Mouse (Mus musculus) liver, embryonic 14.5 days (tissue): ENCODE results near the gene Ptges3l. TPM values are rescaled to one million over a fixed set of nuclear protein-coding genes. Genes with fewer than 3 reads are reported as not detected.

ENCODE experiments used
- ATAC-seq: fragments of 200-750 bp; cut with Nextera tagmentation; 2 replicates; pipeline ENCODE4 v1.8.0; 2017; ENCODE audit warnings: moderate number of reproducible peaks, mild to moderate bottlenecking, moderate library complexity; ENCODE audit not compliant: insufficient read depth
- DNase-seq, 3 experiments: peaks; one replicate each; pipeline ENCODE4 v3.0.0-alpha.2; 2012 to 2013; ENCODE audit warnings: low read depth in 3 of 3, low spot score in 3 of 3
- H3K27ac ChIP-seq: fragments of 300-500 bp; sonication (generic); 2 replicates; pipeline ENCODE4 v1.5.1; 2014; ENCODE audit warnings: moderate library complexity, mild to moderate bottlenecking, control low read depth, inconsistent platforms
- H3K27me3 ChIP-seq: fragments of 300-500 bp; sonication (generic); 2 replicates; pipeline ENCODE4 v1.6.1; 2014; ENCODE audit warnings: mild to moderate bottlenecking, low read length, moderate library complexity; ENCODE audit not compliant: control insufficient read depth, insufficient read depth
- H3K36me3 ChIP-seq: fragments of 300-500 bp; sonication (generic); replicated peaks from 2 replicates; pipeline ENCODE4 v1.6.1; 2014; ENCODE audit warnings: low read depth; ENCODE audit not compliant: control insufficient read depth, insufficient read depth
- H3K4me1 ChIP-seq, 2 experiments: fragments of 200-500 bp in 1 of 2; fragments of 300-500 bp in 1 of 2; sonication (generic) in 1 of 2; replicated peaks; 2 replicates each; pipeline ENCODE4 v1.6.1; 2012 to 2014; ENCODE audit warnings: antibody characterized with exemption in 1 of 2, inconsistent platforms in 1 of 2, low read length in 1 of 2; ENCODE audit not compliant: control insufficient read depth in 2 of 2, insufficient read depth in 2 of 2
- H3K4me2 ChIP-seq: fragments of 300-500 bp; sonication (generic); 2 replicates; pipeline ENCODE4 v1.6.1; 2014; ENCODE audit warnings: low read depth, mild to moderate bottlenecking, control low read depth, moderate library complexity
- H3K4me3 ChIP-seq, 2 experiments: fragments of 200-500 bp in 1 of 2; fragments of 300-500 bp in 1 of 2; sonication (generic) in 1 of 2; 2 replicates each; pipeline ENCODE4 v1.5.1; 2012 to 2014; ENCODE audit warnings: low read depth in 2 of 2, low read length in 2 of 2, mild to moderate bottlenecking in 2 of 2, control low read depth in 1 of 2, inconsistent platforms in 1 of 2, moderate library complexity in 1 of 2; ENCODE audit not compliant: insufficient read depth in 1 of 2
- H3K9ac ChIP-seq: fragments of 300-500 bp; sonication (generic); replicated peaks from 2 replicates; pipeline ENCODE4 v1.6.1; 2014; ENCODE audit warnings: mild to moderate bottlenecking, control low read depth, moderate library complexity
- H3K9me3 ChIP-seq: fragments of 300-500 bp; sonication (generic); 2 replicates; pipeline ENCODE4 v1.6.1; 2016; ENCODE audit warnings: low read length, mixed read lengths; ENCODE audit not compliant: control insufficient read depth
- CTCF ChIP-seq: IDR thresholded peaks from 2 replicates; pipeline ENCODE4 v1.5.1; 2016; ENCODE audit warnings: antibody characterized with exemption, low read depth, control low read depth
- EP300 ChIP-seq: IDR thresholded peaks from 2 replicates; pipeline ENCODE4 v1.6.1; 2016; ENCODE audit warnings: antibody characterized with exemption, low read depth
- WGBS: fragments of 180-500 bp; shearing (Covaris S2); extraction: QIAGEN DNeasy Blood & Tissue Kit; methylation state at CpG from one replicate; pipeline ENCODE4 v1.1.7; 2014; ENCODE audit not compliant: insufficient replicate concordance; 5-methylcytosine and 5-hydroxymethylcytosine counted together
- microRNA-seq: library from miRNA; unstranded; fragments of <30 nt; microRNA quantifications from one replicate; pipeline ENCODE4, GENCODE M21; 2016
- polyA plus RNA-seq, 2 experiments: library from polyadenylated mRNA; depleted of rRNA in 1 of 2; stranded (reverse) in 1 of 2; unstranded in 1 of 2; fragments of >200 nt; fragmentation: Nextera tagmentation in 1 of 2; extraction: Ambion mirVana in 1 of 2; gene quantifications; 2 replicates each; pipeline versions ENCODE4 v1.2.1 to v1.2.3; 2012 to 2014

The Ptges3l gene
- polyA plus RNA-seq, 2 experiments, result 0.74 to 0.86 TPM

DNA sequence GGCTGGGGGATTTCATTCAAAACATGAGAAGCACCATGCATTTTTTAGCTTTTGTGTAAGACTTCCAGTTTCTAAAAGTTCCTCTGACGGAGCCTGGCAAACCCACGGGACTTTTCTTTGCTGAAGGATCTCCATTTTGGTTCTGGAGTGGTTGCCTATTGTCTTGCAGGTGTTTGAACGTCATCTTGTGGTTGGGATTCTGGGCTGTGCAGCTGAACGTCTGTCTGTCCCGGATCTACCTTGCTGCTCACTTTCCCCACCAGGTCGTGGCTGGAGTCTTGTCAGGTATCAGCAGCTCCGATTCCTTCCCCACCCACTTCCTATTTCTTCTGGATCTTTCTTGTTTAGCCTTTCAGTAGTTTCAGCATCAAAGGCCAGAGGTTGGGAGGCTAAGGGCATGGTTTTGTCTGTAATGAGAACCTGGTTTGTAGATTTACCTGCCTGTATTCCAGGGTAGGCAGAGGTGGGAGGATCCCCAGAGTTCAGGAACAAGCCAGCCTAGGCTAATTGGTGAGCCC lies 50.7 kb downstream of the Ptges3l start:
- Histone ChIP-seq H3K9ac (no peak overlapping the region), H3K4me1 (no peaks in the 10 kb centered on the region), H3K27ac (no peak overlapping the region), H3K27me3 (no peaks in the 10 kb centered on the region; the same call in 1 of the 2 replicates), H3K9me3 (no peaks in the 10 kb centered on the region), H3K4me2 (no peak overlapping the region), H3K36me3 (no peaks in the 10 kb centered on the region), H3K4me3 (no peak overlapping the region)
- no peak for ATAC-seq
- DNase-seq, result no peak
- TF ChIP-seq EP300, result no peak
- no peak for TF ChIP-seq CTCF
- 40% methylated on average over 7 of the region's 7 CpGs for WGBS

DNA sequence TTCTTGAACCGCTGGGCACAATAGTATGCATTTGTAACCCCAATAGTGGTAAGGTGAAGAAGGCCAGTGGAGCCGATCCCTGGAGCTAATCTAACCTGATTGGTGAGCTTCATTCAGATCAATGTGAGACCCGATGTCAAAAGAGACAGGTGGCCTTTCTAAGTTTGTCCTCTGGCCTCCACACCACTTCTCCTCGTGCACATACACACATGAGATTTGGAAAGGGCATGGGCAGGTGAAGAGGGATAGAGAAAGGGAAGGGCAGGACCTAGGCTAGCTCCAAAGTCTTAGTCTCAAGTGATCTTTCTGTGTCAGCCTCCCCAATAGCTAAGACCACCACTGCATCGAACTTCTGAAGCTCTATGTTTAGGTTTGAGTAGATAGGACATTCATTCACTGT lies 55.0 kb downstream of the Ptges3l start:
- Histone ChIP-seq H3K36me3 (no peaks in the 10 kb centered on the region), H3K4me3 (no peak overlapping the region), H3K4me1 (0 out of 4 replicates have a peak, but pooled peaks cover 0 to 2% of the 10 kb centered on the region in 2 experiments), H3K4me2 (no peak overlapping the region), H3K9me3 (no peaks in the 10 kb centered on the region), H3K27me3 (no peaks in the 10 kb centered on the region), H3K9ac (no peak overlapping the region), H3K27ac (no peak overlapping the region)
- DNase-seq, result no peak
- TF ChIP-seq CTCF (no peak), EP300 (no peak)
- ATAC-seq, result no peak
- WGBS, result 49% methylated on average over 5 of the region's 5 CpGs

Small RNAs within 50 kb of the gene (microRNA-seq; reads per million reads assigned to microRNA genes)
- not detected for gene Mir6929

Other genes starting within 250 kb of the Ptges3l start
- gene Ccr10, start 249.9 kb downstream of the Ptges3l start, polyA plus RNA-seq (2012; rRNA removed), result not detected in 2 replicates
- gene Ccr10, start 249.9 kb downstream of the Ptges3l start, polyA plus RNA-seq (2014; fragmentation: Nextera tagmentation; extraction: Ambion mirVana), result not detected in 2 replicates
- 6.8 and 8.8 TPM in 2 replicates for gene Ezh1, start 198.9 kb downstream of the Ptges3l start, polyA plus RNA-seq (2012; rRNA removed)
- gene Ezh1, start 198.9 kb downstream of the Ptges3l start, polyA plus RNA-seq (2014; fragmentation: Nextera tagmentation; extraction: Ambion mirVana), result 7.9 and 8.1 TPM in 2 replicates
- 15.1 and 17.5 TPM in 2 replicates for gene Ramp2, start 179.3 kb downstream of the Ptges3l start, polyA plus RNA-seq (2012; rRNA removed)
- gene Ramp2, start 179.3 kb downstream of the Ptges3l start, polyA plus RNA-seq (2014; fragmentation: Nextera tagmentation; extraction: Ambion mirVana), result 19.0 and 19.2 TPM in 2 replicates
- 35.1 and 36.3 TPM in 2 replicates for gene Vps25, start 171.6 kb downstream of the Ptges3l start, polyA plus RNA-seq (2012; rRNA removed)
- 88.6 and 90.0 TPM in 2 replicates for gene Vps25, start 171.6 kb downstream of the Ptges3l start, polyA plus RNA-seq (2014; fragmentation: Nextera tagmentation; extraction: Ambion mirVana)
- 5.3 and 5.4 TPM in 2 replicates for gene Wnk4, start 164.8 kb downstream of the Ptges3l start, polyA plus RNA-seq (2012; rRNA removed)
- 6.4 and 6.9 TPM in 2 replicates for gene Wnk4, start 164.8 kb downstream of the Ptges3l start, polyA plus RNA-seq (2014; fragmentation: Nextera tagmentation; extraction: Ambion mirVana)
- 0.44 and 0.68 TPM in 2 replicates for gene Cntd1, start 146.3 kb downstream of the Ptges3l start, polyA plus RNA-seq (2012; rRNA removed)
- 0.44 and 0.72 TPM in 2 replicates for gene Cntd1, start 146.3 kb downstream of the Ptges3l start, polyA plus RNA-seq (2014; fragmentation: Nextera tagmentation; extraction: Ambion mirVana)
- 58.7 and 84.8 TPM in 2 replicates for gene Coa3, start 146.2 kb downstream of the Ptges3l start, polyA plus RNA-seq (2012; rRNA removed)
- 109 and 122 TPM in 2 replicates for gene Coa3, start 146.2 kb downstream of the Ptges3l start, polyA plus RNA-seq (2014; fragmentation: Nextera tagmentation; extraction: Ambion mirVana)
- gene Becn1, start 123.0 kb downstream of the Ptges3l start, polyA plus RNA-seq (2012; rRNA removed), result 22.7 and 60.5 TPM in 2 replicates
- gene Becn1, start 123.0 kb downstream of the Ptges3l start, polyA plus RNA-seq (2014; fragmentation: Nextera tagmentation; extraction: Ambion mirVana), result 86.2 and 93.6 TPM in 2 replicates
- 117 and 123 TPM in 2 replicates for gene Psme3, start 109.1 kb downstream of the Ptges3l start, polyA plus RNA-seq (2012; rRNA removed)
- 135 and 152 TPM in 2 replicates for gene Psme3, start 109.1 kb downstream of the Ptges3l start, polyA plus RNA-seq (2014; fragmentation: Nextera tagmentation; extraction: Ambion mirVana)
- gene Aoc2, start 100.3 kb downstream of the Ptges3l start, polyA plus RNA-seq (2012; rRNA removed), result 4.6 and 4.7 TPM in 2 replicates
- 0.97 and 1.0 TPM in 2 replicates for gene Aoc2, start 100.3 kb downstream of the Ptges3l start, polyA plus RNA-seq (2014; fragmentation: Nextera tagmentation; extraction: Ambion mirVana)
- 0.21 and 0.25 TPM in 2 replicates for gene Aoc3, start 94.7 kb downstream of the Ptges3l start, polyA plus RNA-seq (2012; rRNA removed)
- gene Aoc3, start 94.7 kb downstream of the Ptges3l start, polyA plus RNA-seq (2014; fragmentation: Nextera tagmentation; extraction: Ambion mirVana), result 0.03 and 0.05 TPM in 2 replicates
- gene G6pc, start 57.8 kb downstream of the Ptges3l start, polyA plus RNA-seq (2012; rRNA removed), result 0.02 TPM in 2 replicates
- gene G6pc, start 57.8 kb downstream of the Ptges3l start, polyA plus RNA-seq (2014; fragmentation: Nextera tagmentation; extraction: Ambion mirVana), result 0.04 TPM in 1 of 2 replicates, not detected in the other
- gene Aarsd1, start 7.7 kb downstream of the Ptges3l start, polyA plus RNA-seq (2012; rRNA removed), result 24.7 TPM in 2 replicates
- gene Aarsd1, start 7.7 kb downstream of the Ptges3l start, polyA plus RNA-seq (2014; fragmentation: Nextera tagmentation; extraction: Ambion mirVana), result 39.7 and 42.0 TPM in 2 replicates
- gene Gm27029, start 537 bp downstream of the Ptges3l start, polyA plus RNA-seq (2012; rRNA removed), result 0.17 and 0.84 TPM in 2 replicates
- 2.6 and 3.5 TPM in 2 replicates for gene Gm27029, start 537 bp downstream of the Ptges3l start, polyA plus RNA-seq (2014; fragmentation: Nextera tagmentation; extraction: Ambion mirVana)
- 3.4 and 3.9 TPM in 2 replicates for gene Rundc1, start 248 bp downstream of the Ptges3l start, polyA plus RNA-seq (2012; rRNA removed)
- 2.9 and 3.0 TPM in 2 replicates for gene Rundc1, start 248 bp downstream of the Ptges3l start, polyA plus RNA-seq (2014; fragmentation: Nextera tagmentation; extraction: Ambion mirVana)
- gene Rpl27, start 17.0 kb upstream of the Ptges3l start, polyA plus RNA-seq (2012; rRNA removed), result 571 and 987 TPM in 2 replicates
- 295 and 303 TPM in 2 replicates for gene Rpl27, start 17.0 kb upstream of the Ptges3l start, polyA plus RNA-seq (2014; fragmentation: Nextera tagmentation; extraction: Ambion mirVana)
- 14.0 and 17.2 TPM in 2 replicates for gene Ifi35, start 23.1 kb upstream of the Ptges3l start, polyA plus RNA-seq (2012; rRNA removed)
- gene Ifi35, start 23.1 kb upstream of the Ptges3l start, polyA plus RNA-seq (2014; fragmentation: Nextera tagmentation; extraction: Ambion mirVana), result 21.3 and 22.1 TPM in 2 replicates
- gene Rnd2, start 39.7 kb upstream of the Ptges3l start, polyA plus RNA-seq (2012; rRNA removed), result 2.9 and 3.1 TPM in 2 replicates
- gene Rnd2, start 39.7 kb upstream of the Ptges3l start, polyA plus RNA-seq (2014; fragmentation: Nextera tagmentation; extraction: Ambion mirVana), result 1.2 and 1.4 TPM in 2 replicates
- gene Vat1, start 40.9 kb upstream of the Ptges3l start, polyA plus RNA-seq (2012; rRNA removed), result 9.1 TPM in 2 replicates
- gene Vat1, start 40.9 kb upstream of the Ptges3l start, polyA plus RNA-seq (2014; fragmentation: Nextera tagmentation; extraction: Ambion mirVana), result 6.8 and 6.9 TPM in 2 replicates
- 5.7 and 8.6 TPM in 2 replicates for gene Brca1, start 126.6 kb upstream of the Ptges3l start, polyA plus RNA-seq (2012; rRNA removed)
- 14.0 and 15.2 TPM in 2 replicates for gene Brca1, start 126.6 kb upstream of the Ptges3l start, polyA plus RNA-seq (2014; fragmentation: Nextera tagmentation; extraction: Ambion mirVana)
- gene Nbr1, start 126.8 kb upstream of the Ptges3l start, polyA plus RNA-seq (2012; rRNA removed), result 20.0 and 24.9 TPM in 2 replicates
- 28.9 and 33.8 TPM in 2 replicates for gene Nbr1, start 126.8 kb upstream of the Ptges3l start, polyA plus RNA-seq (2014; fragmentation: Nextera tagmentation; extraction: Ambion mirVana)
- 5.7 and 7.3 TPM in 2 replicates for gene Tmem106a, start 156.9 kb upstream of the Ptges3l start, polyA plus RNA-seq (2012; rRNA removed)
- 5.4 and 7.5 TPM in 2 replicates for gene Tmem106a, start 156.9 kb upstream of the Ptges3l start, polyA plus RNA-seq (2014; fragmentation: Nextera tagmentation; extraction: Ambion mirVana)
- gene Gm11634, start 173.9 kb upstream of the Ptges3l start, polyA plus RNA-seq (2012; rRNA removed), result not detected in 2 replicates
- not detected in 2 replicates for gene Gm11634, start 173.9 kb upstream of the Ptges3l start, polyA plus RNA-seq (2014; fragmentation: Nextera tagmentation; extraction: Ambion mirVana)
- gene Rdm1, start 201.9 kb upstream of the Ptges3l start, polyA plus RNA-seq (2012; rRNA removed), result 3.8 and 5.7 TPM in 2 replicates
- 9.4 and 10.4 TPM in 2 replicates for gene Rdm1, start 201.9 kb upstream of the Ptges3l start, polyA plus RNA-seq (2014; fragmentation: Nextera tagmentation; extraction: Ambion mirVana)
- 0.48 and 0.84 TPM in 2 replicates for gene Arl4d, start 240.2 kb upstream of the Ptges3l start, polyA plus RNA-seq (2012; rRNA removed)
- 0.46 and 0.72 TPM in 2 replicates for gene Arl4d, start 240.2 kb upstream of the Ptges3l start, polyA plus RNA-seq (2014; fragmentation: Nextera tagmentation; extraction: Ambion mirVana)